Mouse (Mus musculus) ES-Bruce4 (cell line): ENCODE measurements around the gene Lmtk3. TPM values are rescaled to one million over a fixed set of nuclear protein-coding genes. Genes with fewer than 3 reads are reported as not detected.

ENCODE experiments used
- H3K27ac ChIP-seq: 2 replicates; pipeline ENCODE4 v1.5.1; 2012; ENCODE audit warnings: low read length, inconsistent platforms; ENCODE audit not compliant: insufficient read depth
- H3K27me3 ChIP-seq: 2 replicates; pipeline ENCODE4 v1.6.1; 2012; ENCODE audit warnings: mild to moderate bottlenecking, low read length, inconsistent platforms; ENCODE audit not compliant: control insufficient read depth, poor library complexity, insufficient read depth, severe bottlenecking
- H3K36me3 ChIP-seq: 2 replicates; pipeline ENCODE4 v1.6.1; 2012; ENCODE audit warnings: inconsistent platforms, mild to moderate bottlenecking, low read length, moderate library complexity; ENCODE audit not compliant: control insufficient read depth, poor library complexity, insufficient read depth, severe bottlenecking
- H3K4me1 ChIP-seq: one replicate; pipeline ENCODE4 v1.8.1; 2011; ENCODE audit warnings: low read length; ENCODE audit not compliant: control insufficient read depth, insufficient read depth
- H3K4me3 ChIP-seq: 2 replicates; pipeline ENCODE4 v1.5.1; 2011; ENCODE audit warnings: low read depth, mild to moderate bottlenecking, low read length
- H3K9ac ChIP-seq: 2 replicates; pipeline ENCODE4 v1.6.1; 2012; ENCODE audit warnings: low read depth, mild to moderate bottlenecking, inconsistent platforms; ENCODE audit not compliant: poor library complexity, severe bottlenecking
- H3K9me3 ChIP-seq: replicated peaks from 2 replicates; pipeline ENCODE4 v1.6.1; 2012; ENCODE audit warnings: mild to moderate bottlenecking, low read length, inconsistent platforms; ENCODE audit not compliant: control insufficient read depth, poor library complexity, insufficient read depth, severe bottlenecking
- CTCF ChIP-seq: IDR thresholded peaks from one replicate; pipeline ENCODE4 v1.8.1; 2011; ENCODE audit warnings: low read depth, low read length
- EP300 ChIP-seq: IDR thresholded peaks from 2 replicates; pipeline ENCODE4 v1.6.1; 2011; ENCODE audit warnings: low read depth, low read length; ENCODE audit not compliant: insufficient read depth
- POLR2A ChIP-seq: IDR thresholded peaks from one replicate; pipeline ENCODE4 v1.8.1; 2011; ENCODE audit warnings: low read length; ENCODE audit not compliant: insufficient read depth
- polyA plus RNA-seq: library from polyadenylated mRNA; stranded (reverse); fragments of >200 nt; gene quantifications from 2 replicates; pipeline ENCODE4 v1.2.4, GENCODE M21; 2011; ENCODE audit warnings: low read depth; ENCODE audit not compliant: missing spikeins, insufficient read depth, insufficient read length

Lmtk3 gene
- polyA plus RNA-seq, 1 experiment = 9.6 TPM

GRCm38 (mm10) chr7:45755703-45756102 lies 27.8 kb upstream of the Lmtk3 start:
- H3K9me3 ChIP-seq = no peaks in the 10 kb centered on the region

DNA sequence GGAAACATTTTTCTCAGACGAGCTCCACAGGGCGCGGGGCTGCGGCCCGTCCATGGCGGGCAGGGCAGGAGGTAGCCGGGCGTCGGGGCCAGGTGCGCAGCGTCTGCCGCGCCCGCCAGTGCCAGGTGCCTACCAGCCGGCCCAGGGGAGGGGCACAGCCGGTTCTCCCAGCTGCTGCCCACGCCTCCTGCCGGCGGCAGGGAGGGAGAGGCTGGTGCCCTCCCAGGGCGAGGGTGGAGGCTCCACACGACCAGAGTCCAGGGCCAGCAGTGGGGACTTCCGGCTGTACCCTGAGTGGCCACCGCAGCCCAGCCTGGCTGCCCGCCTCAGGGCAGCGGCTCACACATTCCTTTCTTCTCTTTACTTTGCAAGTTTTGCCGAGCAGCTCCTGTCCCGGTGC lies 24.1 kb upstream of the Lmtk3 start:
- no peaks in the 10 kb centered on the region for H3K36me3 ChIP-seq

More at GRCm38 (mm10) chr7:45755703-45756102, 27.8 kb upstream of the Lmtk3 start:
- no peak overlapping the region for H3K27ac ChIP-seq
- no peak for TF ChIP-seq POLR2A
- TF ChIP-seq CTCF = no peak
- TF ChIP-seq EP300 = no peak
- no peaks in the 10 kb centered on the region for H3K4me1 ChIP-seq
- H3K27me3 ChIP-seq = no peaks in the 10 kb centered on the region
- H3K9ac ChIP-seq = no peak overlapping the region
- no peaks in the 10 kb centered on the region for H3K36me3 ChIP-seq
- no peak overlapping the region for H3K4me3 ChIP-seq

GRCm38 (mm10) chr7:45760151-45760550 lies 23.4 kb upstream of the Lmtk3 start:
- Histone ChIP-seq H3K27ac (no peak overlapping the region), H3K27me3 (no peaks in the 10 kb centered on the region), H3K9ac (no peak overlapping the region), H3K4me3 (no peak overlapping the region), H3K36me3 (no peaks in the 10 kb centered on the region), H3K9me3 (no peaks in the 10 kb centered on the region), H3K4me1 (no peaks in the 10 kb centered on the region)
- TF ChIP-seq CTCF (no peak), POLR2A (no peak)

More for the DNA sequence above, 24.1 kb upstream of the Lmtk3 start:
- Histone ChIP-seq H3K27ac (no peak overlapping the region), H3K27me3 (no peaks in the 10 kb centered on the region), H3K4me1 (no peaks in the 10 kb centered on the region), H3K4me3 (peak overlapping the region; percentile 18), H3K9me3 (no peaks in the 10 kb centered on the region), H3K9ac (no peak overlapping the region)
- no peak for TF ChIP-seq CTCF
- TF ChIP-seq EP300 = no peak
- no peak for TF ChIP-seq POLR2A

GRCm38 (mm10) chr7:45765995-45766394 lies 17.5 kb upstream of the Lmtk3 start:
- H3K36me3 ChIP-seq = no peaks in the 10 kb centered on the region
- TF ChIP-seq CTCF = no peak
- no peak overlapping the region for H3K27ac ChIP-seq
- no peak overlapping the region for H3K9ac ChIP-seq
- H3K27me3 ChIP-seq = no peaks in the 10 kb centered on the region
- H3K4me3 ChIP-seq = no peak overlapping the region
- H3K9me3 ChIP-seq = no peaks in the 10 kb centered on the region
- H3K4me1 ChIP-seq = peaks cover 4% of the 10 kb centered on the region

DNA sequence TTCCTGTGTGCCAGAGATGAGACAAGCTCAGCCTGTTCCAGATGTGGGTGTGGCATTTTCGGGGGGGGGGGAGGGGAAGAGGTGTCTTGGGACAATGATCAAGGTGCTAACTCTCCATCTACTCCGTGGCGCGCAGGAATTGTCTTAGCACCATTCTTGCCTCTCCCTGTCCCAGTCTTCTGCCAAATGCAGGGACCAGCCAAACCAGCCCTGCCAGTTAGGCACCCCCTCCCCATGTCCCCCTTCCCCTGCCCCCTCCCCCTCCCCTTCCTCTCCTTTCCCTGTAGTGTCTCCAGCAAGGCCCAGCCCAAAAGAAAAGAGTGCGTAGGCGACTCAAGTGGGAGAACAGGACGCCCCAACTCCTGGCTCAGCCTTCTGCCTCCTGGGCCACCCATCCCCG lies 16.8 kb upstream of the Lmtk3 start:
- TF ChIP-seq CTCF = no peak
- TF ChIP-seq POLR2A = no peak
- no peak for TF ChIP-seq EP300
- H3K36me3 ChIP-seq = no peaks in the 10 kb centered on the region
- no peak overlapping the region for H3K4me3 ChIP-seq
- H3K27ac ChIP-seq = no peak overlapping the region
- H3K9me3 ChIP-seq = no peaks in the 10 kb centered on the region
- H3K4me1 ChIP-seq = peaks cover 4% of the 10 kb centered on the region
- H3K27me3 ChIP-seq = no peaks in the 10 kb centered on the region
- no peak overlapping the region for H3K9ac ChIP-seq

DNA sequence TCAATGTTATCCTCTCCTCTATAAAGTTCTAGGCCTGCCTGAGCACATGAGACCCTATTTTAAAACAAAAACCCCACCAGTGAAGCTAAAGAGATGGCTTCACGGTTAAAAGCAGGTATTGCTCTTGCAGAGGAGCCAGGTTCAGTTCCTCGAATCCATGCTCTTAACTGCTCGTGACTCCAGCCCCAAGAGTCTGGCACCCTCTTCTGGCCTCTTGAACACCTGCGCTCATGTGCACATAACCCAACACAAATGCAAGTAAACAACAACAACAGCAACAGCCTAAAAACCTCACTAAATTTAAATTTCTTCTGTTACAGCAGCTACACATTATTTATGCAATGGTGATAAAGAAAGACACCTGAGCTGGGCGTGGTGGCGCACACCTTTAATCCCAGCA lies 16.0 kb upstream of the Lmtk3 start:
- Histone ChIP-seq H3K4me3 (no peak overlapping the region), H3K9me3 (no peaks in the 10 kb centered on the region), H3K9ac (no peak overlapping the region), H3K27me3 (no peaks in the 10 kb centered on the region), H3K4me1 (peaks cover 4% of the 10 kb centered on the region), H3K27ac (no peak overlapping the region), H3K36me3 (no peaks in the 10 kb centered on the region)
- TF ChIP-seq CTCF (peak; percentile 40), POLR2A (no peak)
